ENCODE assay signal across 26 mouse cellular contexts in genomic region chr8:86514203-86514602, GRCm38 (mm10).
A peak's percentile ranks its signal among the peaks of the same experiment; 100 is the strongest.
DNase-seq lines count a peak whose midpoint lies in the region; ATAC-seq lines count a peak whose summit lies in the region.
"Had no signal": no experiment of that assay in that cellular context is flagged by ENCODE, and none has a peak within 500 bp of the region (broad histone marks: within the 10 kb centered on the region; RNA-seq: fewer than 3 reads in every experiment).

No protein-coding gene starts in this region.

- DNase-seq in forebrain, embryonic 11.5 days (ENCODE audit: low spot score), result no peak
- no peak for DNase-seq in hindbrain, embryonic 11.5 days (ENCODE audit: low spot score)
- peak; percentile 47 to 53 for DNase-seq in right cerebral cortex, postnatal 10 days (ENCODE audit: low spot score in 2 of 2)
- no peak for DNase-seq in right cerebral cortex, postnatal 14 days
- DNase-seq in layer of hippocampus, adult 9-11 months, result no peak
- DNase-seq: adrenal gland, postnatal 25 days; gastrocnemius, postnatal 10 days; heart, postnatal 36 days; kidney, adult 8-10 months; retina, postnatal 1 day; spleen, adult 18-20 months; thymus, postnatal 14 days had no signal

- 65% methylated on average over 1 of the region's 1 CpGs for WGBS in forebrain, embryonic 16.5 days
- WGBS in forebrain, embryonic 11.5 days, result 91% methylated on average over 1 of the region's 1 CpGs
- WGBS in hindbrain, embryonic 16.5 days, result 71% methylated on average over 1 of the region's 1 CpGs
- 88% methylated on average over 1 of the region's 1 CpGs for WGBS in hindbrain, embryonic 11.5 days

- H3K4me1 ChIP-seq in forebrain, embryonic 16.5 days (replicated peaks; ENCODE audit: control insufficient read depth, insufficient read depth, low read length), result peaks cover 4% of the 10 kb centered on the region; the same call in 1 of the 2 replicates
- H3K4me1 ChIP-seq in forebrain, embryonic 11.5 days (replicated peaks; ENCODE audit: control insufficient read depth, insufficient read depth, low read length), result no peaks in the 10 kb centered on the region
- H3K4me1 ChIP-seq in hindbrain, embryonic 16.5 days (ENCODE audit: control insufficient read depth, insufficient read depth, low read depth, low read length), result no peaks in the 10 kb centered on the region
- no peaks in the 10 kb centered on the region for H3K4me1 ChIP-seq in hindbrain, embryonic 11.5 days (replicated peaks; ENCODE audit: control insufficient read depth, insufficient read depth, low read length)
- H3K4me1 ChIP-seq: forebrain, embryonic 13.5 days; heart, embryonic 10.5 days; heart, embryonic 15.5 days; limb, embryonic 13.5 days; lung, embryonic 15.5 days; midbrain, embryonic 12.5 days; neural tube, embryonic 15.5 days had no signal

- no peaks in the 10 kb centered on the region for H3K9me3 ChIP-seq in forebrain, embryonic 16.5 days (ENCODE audit: control insufficient read depth, low read length)
- H3K9me3 ChIP-seq in forebrain, embryonic 11.5 days (ENCODE audit: control insufficient read depth, low read length), result no peaks in the 10 kb centered on the region
- H3K9me3 ChIP-seq in hindbrain, embryonic 16.5 days (ENCODE audit: control insufficient read depth, low read length), result no peaks in the 10 kb centered on the region
- no peaks in the 10 kb centered on the region for H3K9me3 ChIP-seq in hindbrain, embryonic 11.5 days (ENCODE audit: control insufficient read depth, low read length)
- H3K9me3 ChIP-seq: forebrain, embryonic 13.5 days; heart, embryonic 10.5 days; heart, embryonic 15.5 days; limb, embryonic 13.5 days; lung, embryonic 15.5 days; midbrain, embryonic 12.5 days; neural tube, embryonic 15.5 days had no signal

- no peak overlapping the region for H3K27ac ChIP-seq in forebrain, embryonic 16.5 days (ENCODE audit: low read length)
- no peak overlapping the region for H3K27ac ChIP-seq in forebrain, embryonic 11.5 days (ENCODE audit: low read depth, low read length)
- H3K27ac ChIP-seq in hindbrain, embryonic 16.5 days (ENCODE audit: low read depth, low read length), result no peak overlapping the region
- H3K27ac ChIP-seq in hindbrain, embryonic 11.5 days (ENCODE audit: low read depth, low read length), result no peak overlapping the region
- H3K27ac ChIP-seq: forebrain, embryonic 13.5 days; heart, embryonic 10.5 days; heart, embryonic 15.5 days; kidney, postnatal 0 days; limb, embryonic 13.5 days; lung, embryonic 15.5 days; midbrain, embryonic 12.5 days; neural tube, embryonic 15.5 days had no signal

- peak; percentile 31; the same call in 1 of the 2 replicates for ATAC-seq in forebrain, embryonic 16.5 days
- no peak for ATAC-seq in forebrain, embryonic 11.5 days (replicated peaks; ENCODE audit: low FRiP score)
- ATAC-seq in hindbrain, embryonic 16.5 days, result peak; percentile 50; the same call in 1 of the 2 replicates
- ATAC-seq in hindbrain, embryonic 11.5 days (ENCODE audit: low FRiP score), result no peak
- ATAC-seq: CD4-positive, CD25-positive, alpha-beta regulatory T cell, adult 4 months; forebrain, embryonic 13.5 days; intestine, embryonic 16.5 days had no signal

- no peaks in the 10 kb centered on the region for H3K36me3 ChIP-seq in forebrain, embryonic 16.5 days (ENCODE audit: control insufficient read depth, insufficient read depth)
- no peaks in the 10 kb centered on the region for H3K36me3 ChIP-seq in forebrain, embryonic 11.5 days (ENCODE audit: control insufficient read depth, insufficient read depth, low read length)
- H3K36me3 ChIP-seq in hindbrain, embryonic 16.5 days (ENCODE audit: control insufficient read depth, insufficient read depth, low read length), result no peaks in the 10 kb centered on the region
- H3K36me3 ChIP-seq in hindbrain, embryonic 11.5 days (ENCODE audit: control insufficient read depth, insufficient read depth, low read length), result no peaks in the 10 kb centered on the region
- H3K36me3 ChIP-seq: heart, embryonic 10.5 days; heart, embryonic 15.5 days; limb, embryonic 13.5 days; lung, embryonic 15.5 days; midbrain, embryonic 12.5 days; neural tube, embryonic 15.5 days had no signal

- no peak overlapping the region for H3K4me2 ChIP-seq in forebrain, embryonic 16.5 days (ENCODE audit: low read length)
- H3K4me2 ChIP-seq in forebrain, embryonic 11.5 days (ENCODE audit: low read depth, low read length, severe bottlenecking), result no peak overlapping the region
- no peak overlapping the region for H3K4me2 ChIP-seq in hindbrain, embryonic 16.5 days (ENCODE audit: low read length)
- no peak overlapping the region for H3K4me2 ChIP-seq in hindbrain, embryonic 11.5 days (replicated peaks; ENCODE audit: low read depth, low read length)
- H3K4me2 ChIP-seq: forebrain, embryonic 13.5 days; heart, embryonic 15.5 days; limb, embryonic 13.5 days; liver, embryonic 11.5 days; lung, embryonic 15.5 days; midbrain, embryonic 12.5 days; neural tube, embryonic 15.5 days had no signal

- H3K9ac ChIP-seq in forebrain, embryonic 16.5 days (replicated peaks; ENCODE audit: low read depth, low read length), result no peak overlapping the region
- no peak overlapping the region for H3K9ac ChIP-seq in forebrain, embryonic 11.5 days (ENCODE audit: low read length)
- no peak overlapping the region for H3K9ac ChIP-seq in hindbrain, embryonic 16.5 days (ENCODE audit: low read depth, low read length)
- no peak overlapping the region for H3K9ac ChIP-seq in hindbrain, embryonic 11.5 days (ENCODE audit: low read depth, low read length)
- H3K9ac ChIP-seq: forebrain, embryonic 13.5 days; heart, embryonic 15.5 days; limb, embryonic 13.5 days; lung, embryonic 15.5 days; midbrain, embryonic 12.5 days; neural tube, embryonic 15.5 days had no signal

- no peak overlapping the region for H3K4me3 ChIP-seq in forebrain, embryonic 16.5 days (replicated peaks; ENCODE audit: low read length)
- no peak overlapping the region for H3K4me3 ChIP-seq in forebrain, embryonic 11.5 days (ENCODE audit: low read depth, low read length)
- no peak overlapping the region for H3K4me3 ChIP-seq in hindbrain, embryonic 16.5 days (ENCODE audit: low read length)
- H3K4me3 ChIP-seq in hindbrain, embryonic 11.5 days (ENCODE audit: low read depth, low read length), result no peak overlapping the region
- H3K4me3 ChIP-seq: erythroblast, embryonic 14.5 days; forebrain, embryonic 13.5 days; heart, embryonic 10.5 days; heart, embryonic 15.5 days; limb, embryonic 13.5 days; lung, embryonic 15.5 days; midbrain, embryonic 12.5 days; neural tube, embryonic 15.5 days had no signal

- no peaks in the 10 kb centered on the region for H3K27me3 ChIP-seq in forebrain, embryonic 16.5 days (replicated peaks; ENCODE audit: control insufficient read depth, insufficient read depth, low read length)
- H3K27me3 ChIP-seq in forebrain, embryonic 11.5 days (ENCODE audit: control insufficient read depth, insufficient read depth, low read length), result no peaks in the 10 kb centered on the region
- H3K27me3 ChIP-seq in hindbrain, embryonic 16.5 days (replicated peaks; ENCODE audit: control insufficient read depth, insufficient read depth, low read length), result no peaks in the 10 kb centered on the region
- H3K27me3 ChIP-seq in hindbrain, embryonic 11.5 days (ENCODE audit: control insufficient read depth, insufficient read depth, low read length), result no peaks in the 10 kb centered on the region
- H3K27me3 ChIP-seq: forebrain, embryonic 13.5 days; heart, embryonic 15.5 days; limb, embryonic 13.5 days; lung, embryonic 15.5 days; midbrain, embryonic 12.5 days; neural tube, embryonic 15.5 days had no signal

Comparison
In these comparisons a context has a peak if more than half of its experiments do, and no peak if none do; other contexts are left out.
1. ATAC-seq: peak in forebrain, embryonic 16.5 days (single experiment) and hindbrain, embryonic 16.5 days (single experiment); none in forebrain, embryonic 11.5 days (single experiment) and hindbrain, embryonic 11.5 days (single experiment).
2. DNase-seq: peak in right cerebral cortex, postnatal 10 days (2 of 2); none in forebrain, embryonic 11.5 days (single experiment), hindbrain, embryonic 11.5 days (single experiment), right cerebral cortex, postnatal 14 days (single experiment) and layer of hippocampus, adult 9-11 months (single experiment).